Comparison of ENCODE assay signal across 15 mouse cellular contexts in genomic region chr2:101826186-101826707, GRCm38 (mm10).
"Had no signal": no experiment of that assay in that cellular context is flagged by ENCODE, and none has a peak within 500 bp of the region (broad histone marks: within the 10 kb centered on the region; RNA-seq: fewer than 3 reads in every experiment).

No protein-coding gene starts in this region.

- H3K4me3 ChIP-seq: layer of hippocampus, adult 2 months; limb, embryonic 12.5 days; lung, embryonic 15.5 days; midbrain, embryonic 13.5 days; myocyte; neural tube, embryonic 15.5 days; stomach, embryonic 15.5 days had no signal

- H3K27ac ChIP-seq: layer of hippocampus, adult 2 months; limb, embryonic 12.5 days; lung, embryonic 15.5 days; midbrain, embryonic 13.5 days; neural tube, embryonic 15.5 days; stomach, embryonic 15.5 days had no signal

- H3K27me3 ChIP-seq: limb, embryonic 12.5 days; lung, embryonic 15.5 days; midbrain, embryonic 13.5 days; neural tube, embryonic 15.5 days; stomach, embryonic 15.5 days had no signal

- H3K9me3 ChIP-seq: limb, embryonic 12.5 days; lung, embryonic 15.5 days; midbrain, embryonic 13.5 days; neural tube, embryonic 15.5 days; stomach, embryonic 15.5 days had no signal

- DNase-seq: kidney, adult 18-20 months; kidney, postnatal 4 days; liver; lung, postnatal 14 days; right cerebral cortex, adult 18-20 months; right cerebral cortex, postnatal 4 days; thymus, adult 2 months; thymus, postnatal 25 days had no signal

- H3K36me3 ChIP-seq: limb, embryonic 12.5 days; lung, embryonic 15.5 days; midbrain, embryonic 13.5 days; neural tube, embryonic 15.5 days; stomach, embryonic 15.5 days had no signal

- ATAC-seq: midbrain, embryonic 13.5 days had no signal

- H3K9ac ChIP-seq: limb, embryonic 12.5 days; lung, embryonic 15.5 days; midbrain, embryonic 13.5 days; neural tube, embryonic 15.5 days; stomach, embryonic 15.5 days had no signal

- H3K4me1 ChIP-seq: neural tube, embryonic 15.5 days; stomach, embryonic 15.5 days had no signal

- H3K4me2 ChIP-seq: limb, embryonic 12.5 days; lung, embryonic 15.5 days; midbrain, embryonic 13.5 days; neural tube, embryonic 15.5 days; stomach, embryonic 15.5 days had no signal
